Mouse (Mus musculus) cerebellum, postnatal 14 days (tissue): ENCODE data around the gene Zbtb20.

Experiments used
- DNase-seq, 2 experiments: peaks; one replicate each; pipeline ENCODE4 v3.0.0; 2021; ENCODE audit warnings: mixed read lengths in 2 of 2

Zbtb20 gene

DNA sequence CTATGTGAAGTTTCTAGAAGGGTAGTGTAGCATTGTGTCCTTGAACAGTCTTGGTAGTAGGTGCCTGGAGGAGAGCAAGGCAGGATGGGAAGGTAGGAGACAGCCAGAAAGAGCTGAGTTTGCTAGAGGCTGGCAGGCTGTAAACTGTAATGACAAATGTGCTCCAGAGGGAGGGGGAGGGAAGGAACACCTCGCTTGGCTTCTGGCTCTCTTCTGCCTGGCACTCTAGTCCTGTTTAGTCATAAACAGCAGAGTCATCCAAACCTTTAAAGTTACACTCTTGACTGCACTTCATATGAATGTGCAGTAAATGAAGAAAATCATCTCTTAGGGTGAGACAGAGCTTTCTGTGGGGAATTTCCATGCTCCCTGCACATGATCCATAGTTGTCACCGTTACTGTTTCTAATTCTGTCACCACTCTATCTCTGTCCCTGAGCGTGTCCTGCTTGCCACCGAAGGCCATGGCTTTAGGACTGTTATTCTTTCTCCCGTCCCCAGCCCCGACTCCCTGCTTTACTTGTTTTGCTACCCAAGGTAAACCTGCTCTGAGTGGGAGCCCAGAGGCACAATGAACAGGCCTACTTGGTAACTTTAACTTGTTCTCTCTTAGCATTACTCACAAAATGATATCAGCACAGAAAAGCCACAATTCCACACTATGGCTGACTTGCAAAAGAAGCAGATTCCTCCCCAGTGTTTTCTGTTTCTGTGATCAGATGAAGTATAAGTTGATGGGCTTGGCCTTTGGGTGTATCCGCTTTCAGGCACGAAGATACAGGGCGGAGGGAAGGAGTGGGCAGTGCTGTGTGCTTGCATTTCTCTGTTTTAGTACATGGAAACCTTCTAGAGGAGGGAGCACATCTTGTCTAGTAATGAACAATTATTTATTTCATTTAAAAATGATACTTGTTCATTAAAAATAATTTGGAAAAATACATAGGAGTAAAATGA, 427.8 kb downstream of the Zbtb20 start:
- peak; percentile 37 to 42 for DNase-seq

DNA sequence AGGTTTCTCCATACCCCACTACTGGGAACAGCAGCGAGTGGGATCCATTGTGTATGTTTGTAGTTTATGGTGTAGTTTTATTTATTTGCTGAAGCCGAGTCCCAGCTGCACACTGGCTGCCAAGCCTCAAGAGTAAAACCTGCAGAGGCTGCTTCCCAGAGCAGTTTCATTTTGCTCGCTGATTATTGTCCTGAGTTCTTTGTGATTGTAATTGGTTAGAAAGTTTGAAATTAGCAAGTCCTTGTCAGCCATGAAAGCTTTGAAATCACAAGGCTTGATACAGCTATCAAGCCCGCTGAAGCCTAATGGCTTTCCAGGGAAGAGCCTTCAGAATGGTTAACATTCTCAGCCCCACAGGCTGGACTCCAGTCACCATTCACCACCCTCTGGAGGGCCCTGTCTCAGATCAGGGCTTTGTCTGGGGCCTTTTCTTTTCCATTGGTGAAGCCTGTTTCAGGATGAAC, 434.3 kb downstream of the Zbtb20 start:
- DNase-seq, result no peak

DNA sequence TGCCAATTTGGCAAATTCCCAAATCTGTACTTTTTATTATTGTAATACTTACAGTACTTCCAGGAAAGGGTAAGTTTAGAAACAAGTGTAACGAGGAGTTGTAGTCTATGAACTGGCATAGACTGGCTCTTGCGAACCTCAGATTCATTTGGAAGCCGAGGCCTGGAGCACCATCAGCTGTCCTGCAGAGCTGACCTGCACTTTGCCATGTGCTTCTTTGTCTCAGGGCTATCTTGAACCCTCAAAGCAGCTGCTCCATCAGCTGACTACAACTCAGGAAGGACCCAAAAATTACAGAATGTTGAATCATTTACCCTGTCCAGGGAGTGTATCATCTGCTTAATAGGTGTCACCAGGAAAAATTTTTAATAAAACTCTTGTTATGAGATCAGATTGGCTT, 448.3 kb downstream of the Zbtb20 start:
- peak in 1 of 2 experiments; percentile 20 for DNase-seq

DNA sequence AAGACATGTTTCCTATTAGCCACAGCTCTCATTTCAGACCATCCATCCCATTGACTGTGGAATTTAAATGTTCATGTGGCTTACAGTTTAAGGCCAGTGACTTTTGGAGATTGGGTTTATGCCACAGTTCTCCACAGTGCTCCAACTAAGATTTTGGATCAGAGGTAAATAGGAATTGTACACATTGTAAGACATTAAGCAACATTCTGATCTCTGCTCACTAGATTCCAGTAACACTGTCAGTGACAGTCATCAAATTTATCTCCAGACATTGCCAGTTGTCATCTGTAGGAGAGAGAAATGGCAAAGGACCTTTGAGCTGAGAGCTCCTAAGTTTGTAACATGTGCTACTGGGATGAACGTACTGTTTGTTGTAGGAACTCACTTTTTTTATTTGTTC, 452.5 kb downstream of the Zbtb20 start:
- no peak for DNase-seq

DNA sequence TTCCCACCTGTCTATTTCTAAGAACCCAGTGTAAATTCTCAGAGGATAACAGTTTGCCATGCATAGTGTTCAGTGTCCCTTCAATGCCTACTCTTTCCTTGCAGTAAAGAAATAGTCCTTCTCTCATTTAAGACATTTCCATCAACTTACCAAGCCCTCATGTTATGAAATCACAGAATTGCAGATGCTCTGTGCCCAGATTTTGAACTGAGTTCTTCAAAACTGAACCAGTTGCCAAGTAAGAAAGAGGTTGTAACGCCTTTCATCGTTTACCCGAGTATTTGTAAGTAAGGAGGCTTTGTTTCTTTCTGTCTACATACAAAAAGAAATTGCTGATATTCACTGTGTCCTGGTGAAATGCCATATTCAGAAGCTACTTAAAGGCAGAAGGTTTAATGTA, 454.5 kb downstream of the Zbtb20 start:
- no peak for DNase-seq

DNA sequence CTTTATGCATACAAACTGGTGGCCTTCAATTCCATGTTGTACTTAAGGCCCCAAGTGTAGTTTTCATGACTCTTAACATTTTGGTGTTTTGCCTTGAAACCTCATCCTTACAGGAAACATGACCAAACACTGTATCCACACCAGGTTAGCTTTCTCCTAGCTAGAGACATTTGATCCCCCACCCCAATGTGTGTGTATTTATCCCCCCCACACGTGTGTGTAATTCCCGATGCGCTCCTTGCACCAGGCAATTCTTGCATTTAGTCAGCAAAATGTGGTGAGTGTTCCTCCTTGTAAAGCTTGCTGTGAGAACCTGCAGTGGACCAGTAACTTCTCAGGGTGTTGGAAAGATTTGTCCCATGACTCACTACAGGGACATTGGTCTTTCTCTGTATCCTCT, 455.8 kb downstream of the Zbtb20 start:
- DNase-seq, result no peak

DNA sequence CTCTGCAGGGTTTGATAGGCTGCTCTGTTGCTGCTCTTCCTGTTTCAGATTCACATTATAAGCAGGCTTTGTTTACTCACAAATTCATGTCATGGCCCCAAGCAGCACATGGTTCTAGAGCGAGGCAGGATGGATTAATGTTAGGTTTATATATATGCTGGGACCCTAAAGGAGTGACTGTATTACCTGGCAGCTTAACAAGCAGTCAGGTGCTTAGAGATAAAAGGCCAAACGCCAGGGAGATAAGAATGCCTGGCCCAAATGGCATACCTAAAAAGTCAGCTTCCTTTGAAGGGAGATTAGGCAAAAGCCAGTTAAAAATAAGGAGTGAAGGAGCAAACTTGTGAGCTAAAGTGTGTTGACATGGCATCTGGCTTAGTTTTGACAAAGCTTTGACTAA, 457.1 kb downstream of the Zbtb20 start:
- no peak for DNase-seq

DNA sequence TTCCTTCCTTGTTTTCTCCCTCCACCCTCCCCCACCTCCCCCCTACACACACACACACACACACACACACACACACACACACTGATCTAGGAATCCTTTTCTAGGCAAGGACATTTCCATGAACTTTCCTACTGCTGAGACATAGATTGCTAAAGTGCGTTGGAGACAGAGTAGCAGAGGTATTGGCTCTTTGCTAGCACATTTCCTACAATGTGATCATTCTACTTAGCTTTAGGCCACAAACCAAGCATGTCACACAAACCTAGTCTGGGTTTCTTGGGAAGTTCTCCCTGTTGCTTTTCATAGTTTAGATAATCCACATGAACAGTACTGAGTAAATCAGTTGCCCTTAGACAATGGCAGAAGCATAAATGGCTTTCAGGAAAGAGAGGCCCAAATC, 457.6 kb downstream of the Zbtb20 start:
- DNase-seq, result no peak

DNA sequence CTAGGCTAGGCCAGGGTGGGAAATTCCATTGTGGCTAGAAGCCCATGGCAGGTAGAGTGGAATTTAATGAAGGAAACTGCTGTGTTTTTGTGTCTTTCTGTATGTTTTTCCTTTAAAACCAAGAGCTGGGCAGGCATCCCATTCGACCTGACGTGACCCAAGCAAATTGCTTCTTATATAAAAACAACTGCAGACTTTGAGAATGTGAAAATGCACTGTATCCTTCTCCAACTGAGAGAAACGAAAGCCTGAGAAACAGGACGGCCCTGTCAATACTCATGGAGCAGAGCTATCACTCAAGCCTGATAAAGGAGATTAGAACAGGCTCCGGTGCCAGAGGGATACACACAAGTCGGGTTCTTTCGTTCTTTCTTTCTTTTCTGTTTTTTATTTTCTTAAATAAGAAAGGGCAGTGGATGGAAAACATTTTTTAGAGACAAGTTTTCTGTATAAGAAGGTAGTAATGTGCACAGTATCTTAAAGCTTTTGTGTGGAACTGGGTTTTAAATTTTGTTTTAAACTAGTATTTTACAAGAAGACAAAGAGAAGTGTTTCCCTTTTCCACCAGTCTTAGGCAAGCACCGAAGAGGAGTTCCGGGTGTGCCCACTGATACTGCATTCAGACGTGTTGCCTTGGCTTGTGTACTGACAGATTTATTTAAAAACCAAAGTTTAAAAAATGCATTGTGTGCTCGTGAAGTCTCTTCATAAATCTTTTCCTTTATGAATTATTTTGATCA, 458.9 kb downstream of the Zbtb20 start:
- peak; percentile 20 to 28 for DNase-seq

DNA sequence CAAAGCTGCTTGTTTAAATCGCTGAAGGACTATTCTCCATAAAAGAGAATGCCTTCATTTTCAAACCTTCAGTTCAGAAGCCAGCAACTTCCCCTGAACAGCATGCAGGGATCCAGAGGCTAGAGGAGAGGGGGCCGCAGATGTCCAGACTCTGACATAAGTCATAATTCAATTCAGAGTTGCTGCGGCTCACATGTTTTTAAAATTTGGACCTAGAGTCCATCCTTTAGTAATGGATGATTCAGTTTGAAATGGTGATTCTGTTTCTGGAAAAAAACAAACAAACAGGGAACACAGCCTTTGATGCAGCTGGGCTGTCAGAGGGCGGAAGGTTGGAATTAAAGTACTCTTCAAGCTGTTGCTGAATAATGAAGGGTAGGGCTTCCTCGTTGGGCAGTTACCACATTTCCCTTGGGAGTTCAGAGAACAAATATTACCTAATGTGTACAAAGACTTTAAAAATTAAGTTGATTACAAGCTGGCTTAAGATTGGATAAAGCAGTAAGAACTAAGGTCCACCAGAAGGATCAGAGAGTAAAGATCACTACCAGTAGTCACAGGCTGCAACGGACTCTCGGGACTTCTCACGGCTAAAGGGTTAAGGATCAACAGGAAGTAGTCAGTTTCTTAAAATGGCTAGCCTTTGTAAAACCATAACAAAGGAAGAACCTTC, 459.6 kb downstream of the Zbtb20 start:
- DNase-seq, result no peak

DNA sequence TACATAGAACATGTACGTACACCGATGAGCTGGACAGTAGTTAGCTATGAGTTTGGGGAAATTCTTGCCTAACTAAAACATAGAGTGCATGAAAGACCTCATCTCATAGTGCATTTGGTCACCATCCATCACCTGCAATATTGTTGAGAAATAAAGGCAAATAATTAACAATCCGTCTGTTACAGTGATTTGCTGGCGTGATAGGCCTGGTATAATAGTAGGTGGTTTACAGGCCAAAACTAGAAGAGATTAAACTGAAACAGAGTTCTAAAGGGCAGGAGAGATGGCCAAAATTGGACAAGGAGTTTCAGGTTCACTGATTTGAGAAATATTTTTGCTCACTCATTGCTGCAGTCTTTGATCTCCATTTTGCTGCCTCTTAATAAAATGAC, 460.1 kb downstream of the Zbtb20 start:
- DNase-seq, result no peak

DNA sequence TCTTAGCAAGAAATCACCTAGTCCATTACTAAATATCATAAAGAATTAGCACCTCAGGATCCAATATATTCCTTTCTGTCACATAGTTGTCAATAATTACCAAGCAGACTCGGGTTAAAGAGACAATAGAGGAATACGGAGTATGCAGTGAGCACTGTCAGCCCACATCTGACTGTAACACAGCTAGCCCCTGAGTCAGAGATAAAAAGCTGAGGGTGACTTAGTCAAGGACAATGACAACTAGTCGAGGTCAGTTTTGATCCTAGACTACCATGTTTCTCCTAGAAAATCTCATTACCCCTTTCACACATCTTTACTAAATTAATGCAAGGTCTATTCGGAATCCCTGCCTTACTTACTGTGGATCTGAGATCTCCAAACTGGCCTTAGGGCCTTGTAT, 465.0 kb downstream of the Zbtb20 start:
- no peak for DNase-seq

DNA sequence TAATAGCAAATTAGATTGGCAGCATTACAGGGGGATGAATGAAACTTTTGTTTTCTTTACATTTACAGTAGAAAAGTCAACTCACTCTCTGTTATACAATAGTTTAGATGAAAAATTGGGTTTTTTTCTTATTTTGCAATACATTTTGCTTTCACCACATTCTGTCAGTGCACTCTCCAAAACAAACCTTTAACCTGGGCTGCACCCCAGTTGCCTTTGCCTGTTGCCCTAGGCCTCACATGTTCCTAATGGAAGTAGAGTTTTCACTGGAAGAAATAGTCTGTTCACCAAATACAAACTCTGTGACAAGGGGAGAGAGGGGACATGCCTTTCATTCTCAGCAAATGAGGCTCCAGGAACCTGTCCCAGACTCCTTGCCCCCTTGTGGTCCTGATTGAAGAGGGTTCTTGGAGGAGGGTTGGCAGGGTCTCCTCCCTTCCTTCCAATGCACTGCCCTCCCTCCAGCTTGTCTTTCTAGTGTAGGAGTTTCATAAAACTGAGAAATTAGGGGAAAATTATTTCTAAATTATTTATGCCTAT, 466.3 kb downstream of the Zbtb20 start:
- DNase-seq, result no peak

DNA sequence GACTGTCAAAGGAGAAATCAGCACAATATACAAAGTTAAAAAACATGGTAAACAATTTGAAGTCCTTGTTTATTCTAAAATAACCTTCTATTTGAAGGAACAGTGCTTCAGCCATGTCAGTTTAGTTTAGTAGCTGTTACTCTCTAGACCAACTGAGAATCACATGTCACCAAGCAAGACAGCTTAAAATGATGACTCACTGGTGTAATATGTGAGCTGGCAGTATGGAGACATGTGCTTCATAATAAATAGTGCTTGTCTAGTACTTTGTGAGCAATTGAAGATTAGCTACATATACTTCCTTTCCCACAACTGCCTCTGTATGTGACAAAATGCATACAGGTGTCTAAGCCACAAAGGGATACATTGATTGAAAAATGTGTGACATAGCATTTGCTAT, 470.4 kb downstream of the Zbtb20 start:
- DNase-seq, result no peak

DNA sequence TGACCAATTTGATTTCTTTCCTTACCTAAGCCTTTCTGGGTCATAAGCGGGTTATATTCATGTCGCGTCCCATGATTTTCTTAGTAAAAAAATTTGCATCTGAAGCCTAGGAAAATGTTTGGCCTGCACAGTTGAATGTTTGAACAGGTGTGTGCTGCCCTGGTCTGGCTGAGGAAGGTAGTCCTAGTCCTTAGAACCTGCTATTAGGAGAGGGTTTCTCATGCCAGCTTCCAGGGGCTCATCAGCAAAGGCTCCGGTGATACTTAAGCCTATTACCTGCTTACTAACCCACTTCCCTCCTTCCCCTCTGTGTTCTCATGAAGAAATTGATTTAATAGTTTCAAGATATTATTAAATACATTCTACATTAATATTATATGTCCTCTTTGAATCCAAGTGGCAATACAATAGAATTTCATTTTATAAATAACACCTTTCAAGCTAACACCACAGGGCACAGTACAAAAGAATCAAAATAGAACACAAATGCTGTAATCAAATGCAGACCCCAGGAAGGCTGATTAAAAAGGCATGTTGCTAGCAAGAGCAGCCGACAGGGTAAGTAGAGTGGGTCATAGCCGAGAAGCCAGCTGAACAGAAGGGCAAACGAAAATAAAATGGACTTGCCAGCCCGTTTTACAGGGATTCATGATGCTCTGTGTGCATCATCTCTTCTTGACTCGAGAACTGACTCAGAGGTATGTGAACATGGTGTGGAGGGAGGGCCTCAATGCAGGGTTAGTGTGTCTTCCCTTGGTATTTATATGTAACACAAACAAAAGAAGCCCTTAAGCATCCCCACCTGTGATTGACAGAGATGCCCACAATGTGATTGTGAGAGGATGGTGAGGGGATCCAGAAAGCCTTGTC, 480.3 kb downstream of the Zbtb20 start:
- peak; percentile 53 to 56 for DNase-seq

DNA sequence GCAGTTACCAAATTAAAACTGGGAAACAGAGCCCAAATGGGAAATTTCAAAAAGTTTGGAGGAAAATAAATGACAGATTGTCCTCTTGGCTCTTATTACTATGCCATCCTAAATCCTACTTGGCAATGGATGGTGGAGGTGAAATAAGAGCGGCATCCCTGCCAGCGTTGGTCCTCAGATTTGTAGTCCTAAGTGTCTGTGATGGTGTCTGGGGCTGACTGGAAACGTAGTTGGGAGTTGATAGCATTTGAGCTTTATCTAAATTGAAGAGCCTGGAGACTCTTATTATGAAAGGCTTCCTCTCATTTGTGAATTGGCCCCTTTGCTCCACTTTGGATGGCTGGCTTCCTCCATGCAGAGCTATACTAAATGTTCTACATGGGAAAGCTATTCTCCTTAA, 483.9 kb downstream of the Zbtb20 start:
- peak; percentile 63 to 79 for DNase-seq

DNA sequence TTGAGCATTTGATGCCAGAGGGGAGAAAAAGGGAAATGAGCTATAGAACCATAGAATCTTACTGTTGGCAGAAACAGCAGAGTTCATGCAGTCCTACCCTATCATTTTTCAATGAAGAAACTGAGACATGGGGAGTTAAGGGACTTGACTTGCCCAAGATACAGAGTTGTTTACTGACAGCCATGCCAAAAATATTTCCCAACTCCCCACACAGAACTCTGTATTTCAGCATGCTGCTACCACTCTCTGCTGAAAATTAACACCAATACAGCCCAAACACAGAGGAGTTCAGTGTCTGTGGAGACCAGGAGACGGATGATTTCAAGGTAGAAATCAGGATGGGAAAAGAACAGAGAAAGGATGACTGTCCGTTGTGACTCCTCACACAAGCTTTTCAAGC, 484.4 kb downstream of the Zbtb20 start:
- no peak for DNase-seq

DNA sequence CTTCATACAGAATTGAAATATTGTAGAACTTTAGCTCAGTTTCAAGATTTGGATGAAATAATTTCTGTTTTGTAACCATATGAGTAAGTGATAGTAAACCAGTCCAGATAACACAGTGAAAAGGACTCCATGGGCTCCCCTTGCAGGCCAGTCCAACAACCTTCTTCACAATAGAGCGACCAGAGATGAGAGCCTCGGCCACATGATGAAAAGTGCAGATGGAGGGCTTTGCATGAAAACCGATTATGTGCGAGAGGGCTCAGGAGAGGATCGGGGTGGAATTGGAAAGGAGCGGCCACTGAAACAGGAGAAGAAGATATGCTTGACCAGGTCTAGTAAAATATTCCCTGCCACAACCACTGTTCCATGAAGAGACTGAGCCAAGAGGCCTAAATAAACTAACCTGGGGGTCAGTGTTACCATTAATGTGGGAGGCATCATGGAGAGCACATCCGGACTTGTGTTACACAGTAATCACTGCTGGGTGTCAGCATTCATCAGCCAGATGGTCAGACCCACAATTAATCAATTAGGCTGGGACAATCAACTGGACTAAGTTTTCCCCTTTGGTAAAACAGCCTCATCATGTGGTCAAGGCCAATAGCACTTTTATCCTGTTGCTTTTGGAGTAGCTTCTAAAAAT, 485.3 kb downstream of the Zbtb20 start:
- DNase-seq, result peak; percentile 16 to 29

DNA sequence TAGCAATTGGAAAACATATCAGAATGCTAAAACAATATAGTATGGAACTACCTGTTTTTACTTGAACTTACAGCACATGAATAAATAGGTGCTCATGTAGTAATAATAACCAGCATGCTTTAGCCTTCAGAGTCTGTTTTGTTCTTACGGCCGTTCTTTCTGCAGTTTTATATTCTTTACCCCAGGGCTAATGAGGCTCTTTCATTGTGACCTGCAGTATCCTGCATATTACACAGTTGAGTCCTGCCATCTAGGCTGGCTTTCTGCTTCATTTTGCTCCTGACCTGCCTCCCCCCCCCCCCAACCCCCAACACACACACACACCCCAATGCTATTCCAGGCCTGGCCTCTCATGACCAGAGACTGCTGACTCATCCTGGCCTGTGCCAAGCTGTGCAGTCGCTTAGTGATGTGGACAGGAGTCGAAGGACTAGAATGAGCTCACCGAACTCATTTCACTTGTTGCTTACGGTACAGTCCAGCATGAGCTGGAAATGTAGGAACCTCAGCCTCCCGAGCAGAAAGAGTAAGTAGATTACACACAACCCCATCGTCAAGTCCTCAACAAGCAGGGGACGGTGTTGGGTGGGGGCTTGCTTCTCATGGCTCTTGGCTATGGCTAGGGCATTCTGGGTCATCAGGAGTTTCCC, 487.1 kb downstream of the Zbtb20 start:
- DNase-seq, result peak; percentile 37 to 54

DNA sequence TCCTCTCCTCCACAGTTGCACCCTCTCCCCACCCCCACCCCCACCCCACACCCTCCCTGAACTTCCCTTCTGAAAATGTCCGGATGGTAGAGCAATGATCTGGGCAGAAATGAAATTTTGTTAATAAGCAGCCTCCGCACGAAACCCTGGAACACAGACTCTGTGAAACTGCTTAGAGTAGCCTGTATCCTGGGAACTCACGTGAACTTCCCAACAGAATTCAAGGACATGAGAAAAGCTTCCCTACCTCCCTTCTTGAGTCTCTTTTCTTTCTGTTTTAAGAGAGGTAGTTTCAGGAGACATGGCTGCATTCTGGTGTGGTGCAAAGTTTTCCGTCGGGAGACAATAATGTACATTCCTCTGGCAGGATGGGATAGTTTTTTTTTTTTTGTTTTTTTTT, 487.6 kb downstream of the Zbtb20 start:
- DNase-seq, result no peak
